Comparison of ENCODE assay signal across 8 mouse cellular contexts in the genomic region with DNA sequence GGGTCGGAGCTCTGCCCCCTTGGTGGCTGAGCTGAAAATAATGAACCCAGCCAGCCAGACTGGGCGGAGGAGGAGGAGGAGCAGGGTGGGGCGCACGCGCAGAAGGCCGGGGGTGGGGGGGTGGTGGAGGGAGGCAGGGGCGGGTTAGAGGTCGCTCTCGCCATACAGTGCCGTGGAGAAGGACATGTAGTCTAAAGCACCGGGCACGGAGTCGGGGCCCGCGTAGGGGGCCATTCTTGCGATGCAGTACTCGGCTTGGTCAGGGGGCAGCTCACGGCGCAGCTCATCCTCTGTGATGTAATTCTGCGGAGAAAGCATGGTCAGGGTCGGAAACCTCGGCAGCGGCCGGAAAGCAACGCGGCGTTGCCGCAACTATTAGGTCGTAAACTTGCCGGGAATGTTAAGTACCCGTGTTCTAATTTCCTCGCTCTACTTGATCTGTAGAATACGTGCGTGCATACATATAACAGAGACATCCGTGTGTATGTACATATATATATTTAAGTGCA. TPM values are rescaled to one million over a fixed set of nuclear protein-coding genes. Genes with fewer than 3 reads are reported as not detected.
DNase-seq lines count a peak whose midpoint lies in the region; ATAC-seq and TF ChIP-seq lines count a peak whose summit lies in the region.

No protein-coding gene starts in this region.

- TF ChIP-seq CTCF in MEL (IDR thresholded peaks at IDR 0.05 in 2 of 3, conservative IDR thresholded peaks at IDR 0.05 in 1 of 3; ENCODE audit: control insufficient read depth in 1 of 3, insufficient read depth in 1 of 3, low read depth in 2 of 3, low read length in 3 of 3, poor library complexity in 1 of 3, severe bottlenecking in 1 of 3) = no peak

- no peaks in the 10 kb centered on the region for H3K9me3 ChIP-seq in MEL (replicated peaks; ENCODE audit: insufficient read depth, low read length)
- H3K9me3 ChIP-seq in hindbrain, embryonic 14.5 days (ENCODE audit: control insufficient read depth, low read length) = no peaks in the 10 kb centered on the region

- peaks cover 0 to 10% of the 10 kb centered on the region in 2 experiments; a peak in 2 of 4 replicates for H3K36me3 ChIP-seq in MEL (ENCODE audit: control insufficient read depth in 1 of 2, insufficient read depth in 2 of 2, low read length in 2 of 2)
- H3K36me3 ChIP-seq in hindbrain, embryonic 14.5 days (replicated peaks; ENCODE audit: control insufficient read depth, insufficient read depth) = peaks cover 7% of the 10 kb centered on the region

- H3K27me3 ChIP-seq in MEL (ENCODE audit: control insufficient read depth in 1 of 2, insufficient read depth in 2 of 2, low read length in 2 of 2) = no peaks in the 10 kb centered on the region
- no peaks in the 10 kb centered on the region for H3K27me3 ChIP-seq in hindbrain, embryonic 14.5 days (ENCODE audit: control insufficient read depth, insufficient read depth, low read length)

- peaks cover 2% of the 10 kb centered on the region; the same call in 1 of the 2 replicates for H3K79me2 ChIP-seq in MEL (ENCODE audit: control insufficient read depth, insufficient read depth, low read length, poor library complexity)

- no peak for TF ChIP-seq RAD21 in MEL (IDR thresholded peaks at IDR 0.05; ENCODE audit: low read depth, low read length)

- peaks cover 6 to 12% of the 10 kb centered on the region in 2 experiments for H3K4me1 ChIP-seq in MEL (ENCODE audit: control insufficient read depth in 1 of 2, insufficient read depth in 2 of 2, low read length in 2 of 2)
- H3K4me1 ChIP-seq in hindbrain, embryonic 14.5 days (replicated peaks; ENCODE audit: control insufficient read depth, insufficient read depth, low read length) = 0 out of 2 replicates have a peak, but pooled peaks cover 4% of the 10 kb centered on the region

- no peak for TF ChIP-seq EP300 in MEL (IDR thresholded peaks at IDR 0.05; ENCODE audit: low read depth in 1 of 2, low read length in 2 of 2)

- DNase-seq in MEL (ENCODE audit: low read depth, low spot score) = peak; percentile 94
- peak; percentile 90 for DNase-seq in cerebellum, adult 9-11 months
- peak; percentile 62 to 75 for DNase-seq in frontal cortex, postnatal 25 days (ENCODE audit: low spot score in 2 of 2)
- peak; percentile 90 for DNase-seq in hindbrain, embryonic 14.5 days (ENCODE audit: low spot score)
- peak; percentile 70 for DNase-seq in layer of hippocampus, postnatal 25 days (ENCODE audit: extremely low spot score in 1 of 2, low spot score in 1 of 2)
- peak; percentile 79 for DNase-seq in lung, postnatal 14 days
- DNase-seq in retina, adult 2 months (ENCODE audit: low read depth, low spot score) = peak; percentile 71
- peak; percentile 78 for DNase-seq in thymus, postnatal 25 days

- 22% methylated on average over 35 of the region's 35 CpGs for WGBS in hindbrain, embryonic 14.5 days

- peak overlapping the region; percentile 91 for H3K27ac ChIP-seq in MEL (ENCODE audit: control insufficient read depth, low read depth, low read length)
- peak overlapping the region; percentile 92 for H3K27ac ChIP-seq in hindbrain, embryonic 14.5 days

- peak overlapping the region; percentile 97 for H3K9ac ChIP-seq in MEL (ENCODE audit: control insufficient read depth, low read depth, low read length, poor library complexity, severe bottlenecking)
- peak overlapping the region; percentile 74 for H3K9ac ChIP-seq in hindbrain, embryonic 14.5 days

- TF ChIP-seq POLR2A in MEL (IDR thresholded peaks at IDR 0.05; ENCODE audit: control insufficient read depth in 1 of 2, insufficient read depth in 1 of 2, low read depth in 1 of 2, low read length in 2 of 2, poor library complexity in 1 of 2) = peak; percentile 89 to 96

- H3K4me2 ChIP-seq in hindbrain, embryonic 14.5 days (replicated peaks) = peak overlapping the region; percentile 47

- peak; percentile 90 for ATAC-seq in hindbrain, embryonic 14.5 days (ENCODE audit: low FRiP score)

- H3K4me3 ChIP-seq in MEL (ENCODE audit: control insufficient read depth in 1 of 2, insufficient read depth in 1 of 2, low read depth in 2 of 2, low read length in 2 of 2) = peak overlapping the region; percentile 86 to 90
- H3K4me3 ChIP-seq in hindbrain, embryonic 14.5 days (replicated peaks; ENCODE audit: low read length) = peak overlapping the region; percentile 60

TF ChIP-seq in MEL, 35 proteins besides CTCF, POLR2A, EP300 and RAD21:
- TF ChIP-seq MXI1 (IDR thresholded peaks at IDR 0.05; ENCODE audit: low read depth, low read length) = peak; percentile 94
- TF ChIP-seq USF2 (IDR thresholded peaks at IDR 0.05; ENCODE audit: borderline replicate concordance in 1 of 2, insufficient read depth in 1 of 2, low read depth in 1 of 2, low read length in 2 of 2) = no peak
- peak; percentile 92 for TF ChIP-seq HCFC1 (IDR thresholded peaks at IDR 0.05; ENCODE audit: low read depth, low read length)
- peak; percentile 66 for TF ChIP-seq NRF1 (IDR thresholded peaks at IDR 0.05; ENCODE audit: insufficient read depth, low read depth, low read length, poor library complexity, severe bottlenecking)
- no peak for TF ChIP-seq POLR2AphosphoS5 (IDR thresholded peaks at IDR 0.05; ENCODE audit: borderline replicate concordance, low read depth, low read length)
- TF ChIP-seq RCOR1 (IDR thresholded peaks at IDR 0.05; ENCODE audit: low read depth, low read length) = no peak
- TF ChIP-seq MAX (IDR thresholded peaks at IDR 0.05; ENCODE audit: low read length) = peak; percentile 96
- no peak for TF ChIP-seq ZC3H11A (IDR thresholded peaks at IDR 0.05; ENCODE audit: low read depth, low read length)
- TF ChIP-seq JUND (IDR thresholded peaks at IDR 0.05; ENCODE audit: low read depth, low read length) = no peak
- TF ChIP-seq SIN3A (IDR thresholded peaks at IDR 0.05; ENCODE audit: low read length) = peak; percentile 92
- TF ChIP-seq CHD1 (IDR thresholded peaks at IDR 0.05; ENCODE audit: low read depth, low read length) = no peak
- no peak for TF ChIP-seq BHLHE40 (IDR thresholded peaks at IDR 0.05; ENCODE audit: borderline replicate concordance, low read depth, low read length)
- TF ChIP-seq TBP (IDR thresholded peaks at IDR 0.05; ENCODE audit: low read depth, low read length) = peak; percentile 87
- no peak for TF ChIP-seq ZMIZ1 (IDR thresholded peaks at IDR 0.05; ENCODE audit: low read depth, low read length)
- TF ChIP-seq SMC3 (IDR thresholded peaks at IDR 0.05; ENCODE audit: low read depth, low read length) = no peak
- TF ChIP-seq MEF2A (IDR thresholded peaks at IDR 0.05; ENCODE audit: extremely low read depth, insufficient replicate concordance, low read depth, low read length, poor library complexity, severe bottlenecking) = no peak
- no peak for TF ChIP-seq UBTF (IDR thresholded peaks at IDR 0.05; ENCODE audit: borderline replicate concordance, insufficient read depth, low read depth, low read length)
- TF ChIP-seq ZKSCAN1 (IDR thresholded peaks at IDR 0.05; ENCODE audit: low read depth, low read length) = no peak
- no peak for TF ChIP-seq MYB (IDR thresholded peaks at IDR 0.05; ENCODE audit: low read depth, low read length)
- no peak for TF ChIP-seq E2F4 (IDR thresholded peaks at IDR 0.05; ENCODE audit: borderline replicate concordance, low read depth, low read length)
- peak; percentile 79 for TF ChIP-seq POLR2AphosphoS2 (IDR thresholded peaks at IDR 0.05; ENCODE audit: low read length)
- no peak; the same call in 1 of the 2 replicates for TF ChIP-seq ETS1 (IDR thresholded peaks at IDR 0.05; ENCODE audit: low read depth, low read length)
- peak; percentile 16; the same call in 1 of the 2 replicates for TF ChIP-seq MAZ (IDR thresholded peaks at IDR 0.05; ENCODE audit: low read depth, low read length)
- TF ChIP-seq MAFK (IDR thresholded peaks at IDR 0.05; ENCODE audit: borderline replicate concordance, low read depth, low read length) = no peak
- peak; percentile 87 for TF ChIP-seq NELFE (IDR thresholded peaks at IDR 0.05; ENCODE audit: low read depth, low read length)
- no peak for TF ChIP-seq USF1 (IDR thresholded peaks at IDR 0.05; ENCODE audit: low read depth, low read length)
- peak; percentile 99 for TF ChIP-seq MYC (IDR thresholded peaks at IDR 0.05; ENCODE audit: low read depth, low read length)
- TF ChIP-seq ZNF384 (IDR thresholded peaks at IDR 0.05; ENCODE audit: low read depth, low read length) = no peak
- TF ChIP-seq TCF12 (IDR thresholded peaks at IDR 0.05; ENCODE audit: low read depth, low read length) = no peak; the same call in 1 of the 2 replicates
- no peak for TF ChIP-seq TAL1 (IDR thresholded peaks at IDR 0.05; ENCODE audit: low read length)
- TF ChIP-seq CHD2 (IDR thresholded peaks at IDR 0.05; ENCODE audit: low read length) = no peak
- TF ChIP-seq GATA1 (IDR thresholded peaks at IDR 0.05; ENCODE audit: low read depth, low read length) = no peak
- TF ChIP-seq ELF1 (IDR thresholded peaks at IDR 0.05; ENCODE audit: low read depth, low read length) = peak; percentile 54; the same call in 1 of the 2 replicates
- no peak for TF ChIP-seq GABPA (IDR thresholded peaks at IDR 0.05; ENCODE audit: low read depth, low read length)
- peak; percentile 89 for TF ChIP-seq KAT2A (conservative IDR thresholded peaks at IDR 0.05; ENCODE audit: low read depth, low read length)

RNA-seq across cellular contexts. Expression of a gene that starts 55.4 kb away (rescaled TPM):
- total RNA-seq in MEL (2012; rRNA removed) = 1.2 and 1.5 TPM in 2 replicates
- 10 to 100 TPM in 1 of 2 experiments, not detected in 1; 22.5 TPM for polyA plus RNA-seq in MEL (2012; ENCODE audit: insufficient read depth in 1 of 2, insufficient read length in 2 of 2, low read depth in 1 of 2, low replicate concordance in 2 of 2, missing spikeins in 1 of 2)
- 47.7 and 48.8 TPM in 2 replicates for polyA plus RNA-seq in hindbrain, embryonic 14.5 days (2014; fragmentation: Nextera tagmentation; extraction: Ambion mirVana)
- total RNA-seq in layer of hippocampus, postnatal 25 days (2021) = 10 to 100 TPM; 37.2 to 40.8 TPM

Comparison
In these comparisons a context has a peak if more than half of its experiments do, and no peak if none do; other contexts are left out.
1. Peak in every context shown above with its lines: DNase-seq, ATAC-seq, H3K4me3 ChIP-seq and H3K27ac ChIP-seq.
2. RNA of a gene that starts 55.4 kb away (total RNA-seq): 37.2 to 40.8 TPM in layer of hippocampus, postnatal 25 days; 1.2 to 1.5 TPM in MEL; every median in the first group is over 10 times any median in the second.